Mouse (Mus musculus) midbrain, postnatal 0 days (tissue): ENCODE data around the gene Pla2g4e. TPM values are rescaled to one million over a fixed set of nuclear protein-coding genes. Genes with fewer than 3 reads are reported as not detected.

Experiments used
- ATAC-seq: fragments of 200-750 bp; cut with Nextera tagmentation; 2 replicates; pipeline ENCODE4 v1.8.0; 2017; ENCODE audit warnings: moderate number of reproducible peaks, mild to moderate bottlenecking, moderate TSS enrichment, moderate library complexity; ENCODE audit not compliant: low FRiP score
- DNase-seq: peaks from one replicate; pipeline ENCODE4 v3.0.0-alpha.2; 2015; ENCODE audit warnings: low spot score
- H3K27ac ChIP-seq: fragments of 300-500 bp; sonication (generic); 2 replicates; pipeline ENCODE4 v1.5.1; 2014; ENCODE audit warnings: low read depth, mild to moderate bottlenecking, low read length, mixed read lengths
- H3K27me3 ChIP-seq: fragments of 300-500 bp; sonication (generic); 2 replicates; pipeline ENCODE4 v1.6.1; 2014; ENCODE audit warnings: low read length, control low read depth, mixed read lengths; ENCODE audit not compliant: insufficient read depth
- H3K36me3 ChIP-seq: fragments of 300-500 bp; sonication (generic); 2 replicates; pipeline ENCODE4 v1.6.1; 2014; ENCODE audit warnings: low read length, control low read depth, mixed read lengths; ENCODE audit not compliant: insufficient read depth
- H3K4me1 ChIP-seq: fragments of 300-500 bp; sonication (generic); 2 replicates; pipeline ENCODE4 v1.6.1; 2014; ENCODE audit warnings: mild to moderate bottlenecking, control low read depth, antibody characterized with exemption, low read length, mixed read lengths; ENCODE audit not compliant: insufficient read depth
- H3K4me2 ChIP-seq: fragments of 300-500 bp; sonication (generic); 2 replicates; pipeline ENCODE4 v1.6.1; 2014; ENCODE audit warnings: low read depth, mild to moderate bottlenecking, low read length, mixed read lengths; ENCODE audit not compliant: poor library complexity, severe bottlenecking
- H3K4me3 ChIP-seq: fragments of 300-500 bp; sonication (generic); 2 replicates; pipeline ENCODE4 v1.5.1; 2014; ENCODE audit warnings: low read depth, mild to moderate bottlenecking, low read length, moderate library complexity
- H3K9ac ChIP-seq: fragments of 300-500 bp; sonication (generic); replicated peaks from 2 replicates; pipeline ENCODE4 v1.6.1; 2014; ENCODE audit warnings: mild to moderate bottlenecking, low read length, moderate library complexity, mixed read lengths; ENCODE audit not compliant: poor library complexity, severe bottlenecking
- H3K9me3 ChIP-seq: fragments of 300-500 bp; sonication (generic); 2 replicates; pipeline ENCODE4 v1.6.1; 2016; ENCODE audit warnings: low read length, control low read depth
- CTCF ChIP-seq: IDR thresholded peaks from 2 replicates; pipeline ENCODE4 v1.5.1; 2016; ENCODE audit warnings: antibody characterized with exemption, mild to moderate bottlenecking
- WGBS: fragments of 180-500 bp; shearing (Covaris S2); extraction: QIAGEN DNeasy Blood & Tissue Kit; methylation state at CpG from one replicate; pipeline ENCODE4 v1.1.7; 2014; 5-methylcytosine and 5-hydroxymethylcytosine counted together
- polyA plus RNA-seq: library from polyadenylated mRNA; unstranded; fragments of >200 nt; fragmentation: Nextera tagmentation; extraction: Ambion mirVana; gene quantifications from 2 replicates; pipeline ENCODE4 v1.2.1, GENCODE M21; 2015
- total RNA-seq: library from RNA; depleted of rRNA; stranded (reverse); fragments of >200 nt; gene quantifications from 2 replicates; pipeline ENCODE4 v1.2.3, GENCODE M21; 2014

Gene Pla2g4e
- total and polyA plus RNA-seq, 2 experiments from 2014 or later: 10.3 to 18.5 TPM

- 93% methylated on average over 1 of the region's 1 CpGs for WGBS
- no peak for TF ChIP-seq CTCF
- no peak for ATAC-seq
Measured at GRCm38 (mm10) chr2:120131881-120132280, 113.3 kb downstream of the Pla2g4e start.

GRCm38 (mm10) chr2:120129252-120129908 is 115.8 kb downstream of the Pla2g4e start:
- TF ChIP-seq CTCF: no peak
- no peak for DNase-seq
- WGBS: 76% methylated on average over 8 of the region's 8 CpGs

More at GRCm38 (mm10) chr2:120131881-120132280, 113.3 kb downstream of the Pla2g4e start:
- no peaks in the 10 kb centered on the region for H3K36me3 ChIP-seq
- H3K27ac ChIP-seq: no peak overlapping the region
- no peaks in the 10 kb centered on the region for H3K9me3 ChIP-seq
- DNase-seq: no peak
- H3K4me3 ChIP-seq: no peak overlapping the region
- no peak overlapping the region for H3K4me2 ChIP-seq
- no peaks in the 10 kb centered on the region for H3K4me1 ChIP-seq
- no peak overlapping the region for H3K9ac ChIP-seq
- no peaks in the 10 kb centered on the region for H3K27me3 ChIP-seq

GRCm38 (mm10) chr2:120128611-120129051 is 116.5 kb downstream of the Pla2g4e start:
- no peak for TF ChIP-seq CTCF
- H3K4me1 ChIP-seq: no peaks in the 10 kb centered on the region
- H3K27me3 ChIP-seq: no peaks in the 10 kb centered on the region
- 55% methylated on average over 1 of the region's 1 CpGs for WGBS
- no peaks in the 10 kb centered on the region for H3K36me3 ChIP-seq
- no peak overlapping the region for H3K27ac ChIP-seq
- H3K9me3 ChIP-seq: no peaks in the 10 kb centered on the region
- H3K4me2 ChIP-seq: no peak overlapping the region
- no peak overlapping the region for H3K4me3 ChIP-seq
- DNase-seq (no peak), ATAC-seq (no peak)
- H3K9ac ChIP-seq: no peak overlapping the region

More at GRCm38 (mm10) chr2:120129252-120129908, 115.8 kb downstream of the Pla2g4e start:
- Histone ChIP-seq H3K27me3 (no peaks in the 10 kb centered on the region), H3K27ac (no peak overlapping the region), H3K9me3 (no peaks in the 10 kb centered on the region), H3K9ac (no peak overlapping the region), H3K36me3 (no peaks in the 10 kb centered on the region), H3K4me2 (no peak overlapping the region), H3K4me3 (no peak overlapping the region), H3K4me1 (no peaks in the 10 kb centered on the region)
- no peak for ATAC-seq

- H3K9me3 ChIP-seq: no peaks in the 10 kb centered on the region
- no peak overlapping the region for H3K27ac ChIP-seq
- TF ChIP-seq CTCF: no peak
- H3K9ac ChIP-seq: no peak overlapping the region
- H3K4me1 ChIP-seq: no peaks in the 10 kb centered on the region
- DNase-seq: no peak
- no peaks in the 10 kb centered on the region for H3K27me3 ChIP-seq
- H3K4me2 ChIP-seq: no peak overlapping the region
- H3K4me3 ChIP-seq: no peak overlapping the region
- ATAC-seq: no peak
- no peaks in the 10 kb centered on the region for H3K36me3 ChIP-seq
Measured at GRCm38 (mm10) chr2:120128011-120128410, 117.1 kb downstream of the Pla2g4e start.

- WGBS: 96% methylated on average over 1 of the region's 1 CpGs
Measured at GRCm38 (mm10) chr2:120126901-120127300, 118.2 kb downstream of the Pla2g4e start.

GRCm38 (mm10) chr2:120126408-120126807 is 118.7 kb downstream of the Pla2g4e start:
- no peak overlapping the region for H3K9ac ChIP-seq
- ATAC-seq: no peak
- WGBS: 89% methylated on average over 4 of the region's 4 CpGs
- no peaks in the 10 kb centered on the region for H3K9me3 ChIP-seq
- H3K27me3 ChIP-seq: no peaks in the 10 kb centered on the region
- H3K27ac ChIP-seq: no peak overlapping the region
- no peaks in the 10 kb centered on the region for H3K4me1 ChIP-seq
- no peaks in the 10 kb centered on the region for H3K36me3 ChIP-seq
- H3K4me3 ChIP-seq: no peak overlapping the region
- DNase-seq: no peak
- no peak overlapping the region for H3K4me2 ChIP-seq
- TF ChIP-seq CTCF: no peak

More at GRCm38 (mm10) chr2:120126901-120127300, 118.2 kb downstream of the Pla2g4e start:
- Histone ChIP-seq H3K9me3 (no peaks in the 10 kb centered on the region), H3K9ac (no peak overlapping the region), H3K4me2 (no peak overlapping the region), H3K4me1 (no peaks in the 10 kb centered on the region), H3K36me3 (no peaks in the 10 kb centered on the region), H3K27me3 (no peaks in the 10 kb centered on the region), H3K4me3 (no peak overlapping the region), H3K27ac (no peak overlapping the region)
- no peak for TF ChIP-seq CTCF
- no peak for ATAC-seq
- DNase-seq: no peak
